Mouse (Mus musculus) heart, adult 2 months (tissue): Measurements from ENCODE around the gene Ddx4. TPM values are rescaled to one million over a fixed set of nuclear protein-coding genes. Genes with fewer than 3 reads are reported as not detected.
"Not testable (repeated sequence)": the region's sequence is repeated elsewhere in the genome, so short reads cannot be mapped to it uniquely, and the experiment has no call there.

Experiments used
- DNase-seq, 2 experiments: peaks; one replicate each; pipeline ENCODE4 v3.0.0; 2021
- H3K27ac ChIP-seq: fragments of 200-600 bp; 2 replicates; pipeline ENCODE4 v1.8.1; 2022
- H3K27me3 ChIP-seq: fragments of 200-500 bp; 2 replicates; pipeline ENCODE4 v1.6.1; 2012; ENCODE audit warnings: mild to moderate bottlenecking, low read length, inconsistent platforms, mixed read lengths; ENCODE audit not compliant: control insufficient read depth, insufficient read depth
- H3K36me3 ChIP-seq: fragments of 200-500 bp; 2 replicates; pipeline ENCODE4 v1.6.1; 2012; ENCODE audit warnings: low read length, inconsistent platforms; ENCODE audit not compliant: control insufficient read depth, insufficient read depth
- H3K4me1 ChIP-seq: fragments of 200-500 bp; 2 replicates; pipeline ENCODE4 v1.6.1; 2011; ENCODE audit warnings: low read length; ENCODE audit not compliant: control insufficient read depth, insufficient read depth
- H3K4me3 ChIP-seq: fragments of 200-600 bp; 2 replicates; pipeline ENCODE4 v1.8.1; 2022
- H3K79me2 ChIP-seq: fragments of 200-500 bp; replicated peaks from 2 replicates; pipeline ENCODE4 v1.6.1; 2012; ENCODE audit warnings: mild to moderate bottlenecking, inconsistent platforms, low read length, moderate library complexity, mixed read lengths; ENCODE audit not compliant: control insufficient read depth, insufficient read depth
- H3K9ac ChIP-seq: fragments of 200-500 bp; 2 replicates; pipeline ENCODE4 v1.6.1; 2012; ENCODE audit warnings: low read depth, mild to moderate bottlenecking, control low read depth, inconsistent platforms, low read length, mixed read lengths
- CTCF ChIP-seq: fragments of 200-600 bp; IDR thresholded peaks from 2 replicates; pipeline ENCODE4 v1.8.1; 2022; ENCODE audit warnings: antibody characterized with exemption, mild to moderate bottlenecking, moderate library complexity
- EP300 ChIP-seq: fragments of 200-500 bp; IDR thresholded peaks from 2 replicates; pipeline ENCODE4 v1.6.1; 2011; ENCODE audit warnings: low read depth, low read length, control low read depth; ENCODE audit not compliant: insufficient read depth
- POLR2A ChIP-seq: fragments of 200-500 bp; IDR thresholded peaks from 2 replicates; pipeline ENCODE4 v1.6.1; 2011; ENCODE audit warnings: mild to moderate bottlenecking, low read depth, low read length, control low read depth; ENCODE audit not compliant: insufficient read depth
- WGBS: fragments of 180-500 bp; shearing (Covaris S2); methylation state at CpG from one replicate; pipeline ENCODE4 v1.1.7; 2018; 5-methylcytosine and 5-hydroxymethylcytosine counted together
- intact Hi-C: fragments of 180-260 bp; cut with DNase I; formaldehyde crosslinking; loops from one replicate; pipeline ENCODE4 v1.15.1; 2025
- polyA plus RNA-seq: library from polyadenylated mRNA; depleted of rRNA; stranded (reverse); fragments of >200 nt; gene quantifications from 2 replicates; pipeline ENCODE4 v1.2.3, GENCODE M21; 2012
- total RNA-seq, 2 experiments: library from RNA; stranded (reverse); gene quantifications; 2 replicates each; pipeline ENCODE4 v1.2.3; 2021

Ddx4 gene
- total and polyA plus RNA-seq, 3 experiments = 0.06 to 0.13 TPM; not detected in 1

DNA sequence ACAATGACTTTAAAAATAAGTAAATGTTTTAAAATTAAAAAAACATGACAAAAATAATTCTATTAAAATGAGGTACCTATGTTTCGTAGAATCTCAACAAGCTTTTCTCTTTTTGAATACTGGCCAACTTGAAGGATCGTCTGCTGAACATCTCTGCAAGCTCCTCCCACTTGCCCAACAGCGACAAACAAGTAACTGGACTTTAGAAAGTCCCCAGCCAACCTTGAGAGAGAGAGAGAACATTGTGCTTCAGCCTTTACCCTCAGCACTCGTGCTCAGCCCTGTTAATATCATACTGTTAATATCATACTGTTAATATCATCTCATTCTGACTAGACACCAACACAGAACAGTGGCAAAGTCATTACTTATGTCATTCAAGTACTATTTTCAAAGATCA lies 47.9 kb downstream of the Ddx4 start:
- Histone ChIP-seq H3K4me3 (no peak overlapping the region), H3K36me3 (no peaks in the 10 kb centered on the region), H3K4me1 (no peaks in the 10 kb centered on the region), H3K27me3 (no peaks in the 10 kb centered on the region), H3K27ac (no peak overlapping the region), H3K9ac (no peak overlapping the region), H3K79me2 (no peaks in the 10 kb centered on the region)
- 50% methylated on average over 4 of the region's 4 CpGs for WGBS
- intact Hi-C loops = no loop called here
- TF ChIP-seq CTCF = no peak
- TF ChIP-seq POLR2A = no peak
- DNase-seq = no peak

- 84% methylated on average over 1 of the region's 1 CpGs for WGBS
- TF ChIP-seq POLR2A = no peak
- no peak for TF ChIP-seq CTCF
- TF ChIP-seq EP300 = no peak
- intact Hi-C loops = no loop called here
- Histone ChIP-seq H3K4me1 (no peaks in the 10 kb centered on the region), H3K9ac (no peak overlapping the region), H3K36me3 (no peaks in the 10 kb centered on the region), H3K27me3 (no peaks in the 10 kb centered on the region), H3K27ac (no peak overlapping the region), H3K4me3 (no peak overlapping the region), H3K79me2 (no peaks in the 10 kb centered on the region)
- no peak for DNase-seq
Measured at GRCm38 (mm10) chr13:112603839-112604238, 48.4 kb downstream of the Ddx4 start.

- Histone ChIP-seq H3K27ac (no peak overlapping the region), H3K36me3 (no peaks in the 10 kb centered on the region), H3K79me2 (no peaks in the 10 kb centered on the region), H3K4me1 (no peaks in the 10 kb centered on the region), H3K27me3 (no peaks in the 10 kb centered on the region), H3K4me3 (no peak overlapping the region), H3K9ac (no peak overlapping the region)
- TF ChIP-seq POLR2A (no peak), EP300 (no peak), CTCF (no peak)
- intact Hi-C loops = no loop called here
- WGBS = 87% methylated on average over 2 of the region's 2 CpGs
- DNase-seq = no peak
Measured at GRCm38 (mm10) chr13:112602607-112603006, 49.7 kb downstream of the Ddx4 start.

- H3K27me3 ChIP-seq, H3K4me1 ChIP-seq, H3K27ac ChIP-seq, H3K4me3 ChIP-seq, H3K9ac ChIP-seq, DNase-seq, intact Hi-C loops, H3K36me3 ChIP-seq, H3K79me2 ChIP-seq: not testable (repeated sequence)
- 88% methylated on average over 6 of the region's 8 CpGs for WGBS
Measured at GRCm38 (mm10) chr13:112594260-112594659, 58.0 kb downstream of the Ddx4 start, which contains the start of gene Il31ra. Il31ra (minus strand) TSS chr13:112594360.

GRCm38 (mm10) chr13:112590254-112590653 lies 62.0 kb downstream of the Ddx4 start:
- 0 out of 2 replicates have a peak, but pooled peaks cover 1% of the 10 kb centered on the region for H3K27me3 ChIP-seq
- no peaks in the 10 kb centered on the region for H3K79me2 ChIP-seq
- no peaks in the 10 kb centered on the region for H3K4me1 ChIP-seq
- DNase-seq = no peak
- TF ChIP-seq EP300 (no peak), POLR2A (no peak), CTCF (no peak)
- no peak overlapping the region for H3K9ac ChIP-seq
- no peak overlapping the region for H3K27ac ChIP-seq
- no peaks in the 10 kb centered on the region for H3K36me3 ChIP-seq
- 30% methylated on average over 2 of the region's 2 CpGs for WGBS
- no peak overlapping the region for H3K4me3 ChIP-seq
- intact Hi-C loops = no loop called here

- TF ChIP-seq CTCF (no peak), EP300 (no peak)
- no peak overlapping the region for H3K4me3 ChIP-seq
- H3K9ac ChIP-seq = no peak overlapping the region
- no peak for DNase-seq
- H3K4me1 ChIP-seq = no peaks in the 10 kb centered on the region
- no peak overlapping the region for H3K27ac ChIP-seq
- no peaks in the 10 kb centered on the region for H3K36me3 ChIP-seq
- 0 out of 2 replicates have a peak, but pooled peaks cover 1% of the 10 kb centered on the region for H3K27me3 ChIP-seq
- no peaks in the 10 kb centered on the region for H3K79me2 ChIP-seq
- intact Hi-C loops = no loop called here
Measured at GRCm38 (mm10) chr13:112589625-112590024, 62.6 kb downstream of the Ddx4 start.
